8 mouse cellular contexts compared by ENCODE assay signal in genomic region chr5:130405201-130405600, GRCm38 (mm10). TPM values are rescaled to one million over a fixed set of nuclear protein-coding genes. Genes with fewer than 3 reads are reported as not detected.
DNase-seq lines count a peak whose midpoint lies in the region; ATAC-seq and TF ChIP-seq lines count a peak whose summit lies in the region.

No protein-coding gene starts in this region.

- peak; percentile 91 for TF ChIP-seq CTCF in lung, adult 2 months (IDR thresholded peaks at IDR 0.05; ENCODE audit: insufficient read depth, low read length)
- TF ChIP-seq CTCF in small intestine, adult 2 months (IDR thresholded peaks at IDR 0.05; ENCODE audit: extremely low read depth, insufficient read length, insufficient replicate concordance, low read depth, low read length), result peak; percentile 63; the same call in 1 of the 2 replicates

- no peak overlapping the region for H3K4me2 ChIP-seq in forebrain, embryonic 12.5 days

- H3K36me3 ChIP-seq in forebrain, embryonic 10.5 days (replicated peaks), result no peaks in the 10 kb centered on the region
- H3K36me3 ChIP-seq in forebrain, embryonic 12.5 days (replicated peaks), result no peaks in the 10 kb centered on the region
- no peaks in the 10 kb centered on the region for H3K36me3 ChIP-seq in small intestine, adult 2 months (ENCODE audit: control insufficient read depth, insufficient read depth, low read length)

- TF ChIP-seq POLR2A in lung, adult 2 months (IDR thresholded peaks at IDR 0.05; ENCODE audit: borderline replicate concordance, extremely low read depth, low read depth, low read length), result no peak
- no peak for TF ChIP-seq POLR2A in small intestine, adult 2 months (IDR thresholded peaks at IDR 0.05; ENCODE audit: low read depth, low read length)

- peak; percentile 52 for DNase-seq in forebrain, embryonic 10.5 days (ENCODE audit: extremely low spot score, low spot score)
- peak; percentile 9 for DNase-seq in ovary, postnatal 10 days (ENCODE audit: low spot score)
- DNase-seq in ovary, adult 18-20 months (ENCODE audit: low spot score), result no peak
- DNase-seq in cerebellum, postnatal 14 days, result peak; percentile 85
- DNase-seq in lung, adult 2 months, result peak; percentile 21

- WGBS in forebrain, embryonic 10.5 days, result 56% methylated on average over 1 of the region's 1 CpGs
- WGBS in forebrain, embryonic 12.5 days, result 39% methylated on average over 1 of the region's 1 CpGs
- 29% methylated on average over 1 of the region's 1 CpGs for WGBS in lung, adult 2 months
- 42% methylated on average over 1 of the region's 1 CpGs for WGBS in small intestine, adult 2 months

- H3K27me3 ChIP-seq in forebrain, embryonic 10.5 days (ENCODE audit: poor library complexity, severe bottlenecking), result no peaks in the 10 kb centered on the region
- no peaks in the 10 kb centered on the region for H3K27me3 ChIP-seq in forebrain, embryonic 12.5 days
- no peaks in the 10 kb centered on the region for H3K27me3 ChIP-seq in small intestine, adult 2 months (ENCODE audit: control insufficient read depth, insufficient read depth, low read length)

- ATAC-seq in forebrain, embryonic 12.5 days (ENCODE audit: low FRiP score), result no peak
- ATAC-seq in hematopoietic stem cell, adult 5-6 weeks (replicated peaks in 1 of 2; ENCODE audit: insufficient read depth in 1 of 2, low FRiP score in 2 of 2, low TSS enrichment in 1 of 2, low read depth in 1 of 2, poor library complexity in 2 of 2, severe bottlenecking in 2 of 2), result peak; percentile 65 to 74; a peak in 2 of 4 replicates

- no peak overlapping the region for H3K27ac ChIP-seq in forebrain, embryonic 10.5 days
- no peak overlapping the region for H3K27ac ChIP-seq in forebrain, embryonic 12.5 days
- H3K27ac ChIP-seq in small intestine, adult 2 months (ENCODE audit: insufficient read depth, low read depth, low read length), result no peak overlapping the region

- no peak overlapping the region for H3K9ac ChIP-seq in forebrain, embryonic 12.5 days

- no peaks in the 10 kb centered on the region; the same call in 1 of the 2 replicates for H3K9me3 ChIP-seq in forebrain, embryonic 10.5 days
- H3K9me3 ChIP-seq in forebrain, embryonic 12.5 days, result 0 out of 2 replicates have a peak, but pooled peaks cover 3% of the 10 kb centered on the region

- no peak overlapping the region for H3K4me3 ChIP-seq in forebrain, embryonic 10.5 days
- H3K4me3 ChIP-seq in forebrain, embryonic 12.5 days (replicated peaks), result no peak overlapping the region
- no peak overlapping the region for H3K4me3 ChIP-seq in lung, adult 2 months (replicated peaks; ENCODE audit: extremely low read depth, low read depth, low read length)
- no peak overlapping the region for H3K4me3 ChIP-seq in small intestine, adult 2 months (ENCODE audit: low read depth, low read length)

- H3K4me1 ChIP-seq in forebrain, embryonic 10.5 days, result no peaks in the 10 kb centered on the region
- H3K4me1 ChIP-seq in forebrain, embryonic 12.5 days, result no peaks in the 10 kb centered on the region
- no peaks in the 10 kb centered on the region for H3K4me1 ChIP-seq in lung, adult 2 months (ENCODE audit: control insufficient read depth, insufficient read depth, low read length)
- no peaks in the 10 kb centered on the region for H3K4me1 ChIP-seq in small intestine, adult 2 months (ENCODE audit: control insufficient read depth, insufficient read depth, insufficient read length, low read length)

RNA-seq across cellular contexts. Expression of gene A330070K13Rik, which starts 20.8 kb away (rescaled TPM):
- polyA plus RNA-seq in forebrain, embryonic 10.5 days (2016; fragmentation: Nextera tagmentation; extraction: Ambion mirVana), result not detected in 2 replicates
- not detected in 2 replicates for polyA plus RNA-seq in forebrain, embryonic 12.5 days (2016; fragmentation: Nextera tagmentation; extraction: Ambion mirVana)
- not detected in 2 replicates for total RNA-seq in hematopoietic stem cell, adult 5-6 weeks (2017)
- not detected in 2 replicates for polyA plus RNA-seq in lung, adult 2 months (2012; rRNA removed)
- polyA plus RNA-seq in small intestine, adult 2 months (2012; rRNA removed), result not detected in 2 replicates

RNA-seq across cellular contexts. Expression of gene Caln1, which starts 35.9 kb away (rescaled TPM):
- polyA plus RNA-seq in forebrain, embryonic 10.5 days (2016; fragmentation: Nextera tagmentation; extraction: Ambion mirVana), result 0.07 and 0.30 TPM in 2 replicates
- 0.79 and 0.86 TPM in 2 replicates for polyA plus RNA-seq in forebrain, embryonic 12.5 days (2016; fragmentation: Nextera tagmentation; extraction: Ambion mirVana)
- not detected in 2 replicates for total RNA-seq in hematopoietic stem cell, adult 5-6 weeks (2017)
- 0.01 TPM in 1 of 2 replicates, not detected in the other for polyA plus RNA-seq in lung, adult 2 months (2012; rRNA removed)
- not detected in 2 replicates for polyA plus RNA-seq in small intestine, adult 2 months (2012; rRNA removed)
